Mouse (Mus musculus) gastrocnemius, postnatal 14 days (tissue): ENCODE measurements around the gene Tmeff1. TPM values are rescaled to one million over a fixed set of nuclear protein-coding genes. Genes with fewer than 3 reads are reported as not detected.

Experiments
- DNase-seq: peaks from one replicate; pipeline ENCODE4 v3.0.0; 2021; ENCODE audit warnings: mixed read lengths
- intact Hi-C: fragments of 180-260 bp; cut with DNase I; formaldehyde crosslinking; loops from one replicate; pipeline ENCODE4 v1.15.1; 2025; ENCODE audit warnings: low total_unique reads
- total RNA-seq, 2 experiments: library from RNA; stranded (reverse); gene quantifications; 2 replicates each; pipeline ENCODE4 v1.2.3; 2021

Tmeff1 gene
- total RNA-seq, 2 experiments from 2014 or later, result 1.0 to 1.1 TPM

- peak; percentile 16 for DNase-seq
- intact Hi-C loops, result no loop called here
Measured at GRCm38 (mm10) chr4:48555729-48556128, 29.2 kb upstream of the Tmeff1 start.

- DNase-seq, result no peak
- intact Hi-C loops, result no loop called here
Measured at GRCm38 (mm10) chr4:48559652-48560051, 25.3 kb upstream of the Tmeff1 start.

GRCm38 (mm10) chr4:48561824-48562223, 23.1 kb upstream of the Tmeff1 start:
- intact Hi-C loops, result no loop called here
- DNase-seq, result no peak

- intact Hi-C loops, result no loop called here
- no peak for DNase-seq
Measured at GRCm38 (mm10) chr4:48564962-48565361, 20.0 kb upstream of the Tmeff1 start.

- DNase-seq, result no peak
- intact Hi-C loops, result no loop called here
Measured at GRCm38 (mm10) chr4:48576361-48576760, 8.6 kb upstream of the Tmeff1 start.

- no peak for DNase-seq
- intact Hi-C loops, result no loop called here
Measured at GRCm38 (mm10) chr4:48577831-48578230, 7.1 kb upstream of the Tmeff1 start.

- intact Hi-C loops, result no loop called here
- no peak for DNase-seq
Measured at GRCm38 (mm10) chr4:48578399-48578798, 6.6 kb upstream of the Tmeff1 start.

- intact Hi-C loops, result no loop called here
- DNase-seq, result no peak
Measured at GRCm38 (mm10) chr4:48579475-48580110, 5.4 kb upstream of the Tmeff1 start.

GRCm38 (mm10) chr4:48581201-48581600, 3.8 kb upstream of the Tmeff1 start:
- DNase-seq, result no peak
- intact Hi-C loops, result no loop called here

GRCm38 (mm10) chr4:48581993-48582392, 3.0 kb upstream of the Tmeff1 start:
- intact Hi-C loops, result no loop called here
- DNase-seq, result no peak

- no peak for DNase-seq
- intact Hi-C loops, result no loop called here
Measured at GRCm38 (mm10) chr4:48582941-48583340, 2.0 kb upstream of the Tmeff1 start.

GRCm38 (mm10) chr4:48585241-48586098, 496 bp downstream of the Tmeff1 start:
- intact Hi-C loops, result no loop called here
- DNase-seq, result peak; percentile 26

GRCm38 (mm10) chr4:48586099-48586821, 1.3 kb downstream of the Tmeff1 start:
- DNase-seq, result peak; percentile 15
- intact Hi-C loops, result no loop called here

GRCm38 (mm10) chr4:48587526-48587925, 2.6 kb downstream of the Tmeff1 start:
- intact Hi-C loops, result no loop called here
- DNase-seq, result no peak

GRCm38 (mm10) chr4:48588576-48588975, 3.6 kb downstream of the Tmeff1 start:
- DNase-seq, result no peak
- intact Hi-C loops, result no loop called here

- no peak for DNase-seq
- intact Hi-C loops, result no loop called here
Measured at GRCm38 (mm10) chr4:48590862-48591261, 5.9 kb downstream of the Tmeff1 start.

GRCm38 (mm10) chr4:48591390-48591789, 6.4 kb downstream of the Tmeff1 start:
- DNase-seq, result no peak
- intact Hi-C loops, result no loop called here

GRCm38 (mm10) chr4:48592328-48592727, 7.4 kb downstream of the Tmeff1 start:
- intact Hi-C loops, result no loop called here
- DNase-seq, result no peak

GRCm38 (mm10) chr4:48592844-48593243, 7.9 kb downstream of the Tmeff1 start:
- intact Hi-C loops, result no loop called here
- DNase-seq, result no peak

- DNase-seq, result no peak
- intact Hi-C loops, result no loop called here
Measured at GRCm38 (mm10) chr4:48596111-48596510, 11.1 kb downstream of the Tmeff1 start.
